Mouse (Mus musculus): ENCODE measurements around the gene Cox7a1.

GRCm38 (mm10) chr7:30192088-30192487, 8.1 kb downstream of the Cox7a1 start:
- TF ChIP-seq CTCF (IDR thresholded peaks at IDR 0.05; ENCODE audit: low read depth, low read length): no peak
- TF ChIP-seq POLR2A (IDR thresholded peaks at IDR 0.05; ENCODE audit: insufficient read depth, low read length): no peak
- no peak for TF ChIP-seq EP300 (IDR thresholded peaks at IDR 0.05; ENCODE audit: insufficient read depth, low read depth, low read length)
